Mouse (Mus musculus): ENCODE results near the gene Olfr1218. TPM values are rescaled to one million over a fixed set of nuclear protein-coding genes. Genes with fewer than 3 reads are reported as not detected.
"Not testable (repeated sequence)": the region's sequence is repeated elsewhere in the genome, so short reads cannot be mapped to it uniquely, and the experiment has no call there.

The Olfr1218 gene
- polyA plus RNA-seq (2012; ENCODE audit: insufficient read depth, insufficient read length, low replicate concordance, missing spikeins): not detected in 2 replicates

DNA sequence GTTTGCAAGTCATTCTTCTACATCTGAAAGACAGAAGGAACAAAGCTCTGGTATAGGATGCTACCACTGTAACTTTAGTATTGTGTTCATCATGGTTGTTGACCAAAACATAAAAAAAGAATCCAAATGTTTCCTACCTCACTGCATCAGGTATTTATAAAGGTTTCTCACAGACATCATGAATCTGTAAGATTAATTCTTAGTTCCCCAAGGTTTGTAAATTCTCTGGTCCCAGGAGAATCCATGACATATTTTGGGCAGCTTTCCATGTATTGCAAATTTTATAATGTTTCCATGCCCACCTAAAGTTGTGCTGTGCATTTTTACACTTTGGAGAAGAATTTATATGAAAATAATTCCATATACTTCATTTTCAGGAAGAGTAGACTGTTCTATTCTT is at the start of gene Olfr1218:
Gene Olfr1218, minus strand, starts transcription at position 101 of the 400 bp plus-strand sequence.
- H3K4me1 ChIP-seq (ENCODE audit: control insufficient read depth, insufficient read depth, low read length): no peaks in the 10 kb centered on the region
- no peak for TF ChIP-seq POLR2A (IDR thresholded peaks at IDR 0.05; ENCODE audit: insufficient read depth, low read depth, low read length)
- TF ChIP-seq CTCF (IDR thresholded peaks at IDR 0.05; ENCODE audit: insufficient read depth, low read depth, low read length): no peak
- H3K27ac ChIP-seq (ENCODE audit: insufficient read depth, low read depth, low read length): no peak within 1 kb of the TSS
- H3K4me3 ChIP-seq (ENCODE audit: insufficient read depth, low read depth, low read length): no peak within 1 kb of the TSS

DNA sequence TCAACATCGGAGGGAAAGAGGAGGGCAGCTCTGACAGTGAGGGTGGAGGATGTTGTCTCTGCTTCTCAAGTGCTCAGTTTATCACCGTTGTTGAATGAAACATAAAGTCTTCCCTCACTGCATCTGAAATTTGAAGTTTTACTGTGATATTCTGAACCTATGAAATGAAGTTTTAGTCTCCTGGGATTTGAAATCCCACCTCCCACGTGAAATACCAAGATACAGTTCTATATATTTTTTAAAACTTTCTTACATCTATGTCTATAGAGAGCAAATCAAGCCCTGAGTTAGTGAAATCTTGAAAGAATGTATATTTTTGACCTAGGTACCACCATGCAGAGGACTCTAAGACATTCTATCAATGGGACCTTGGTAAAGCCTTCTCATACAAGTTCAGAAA is 45.7 kb upstream of the Olfr1218 start, which contains the start of gene Olfr1220:
Gene Olfr1220, minus strand, starts transcription at position 101 of the 400 bp plus-strand sequence.
- no peak for TF ChIP-seq POLR2A (IDR thresholded peaks at IDR 0.05; ENCODE audit: insufficient read depth, low read depth, low read length)
- TF ChIP-seq CTCF (IDR thresholded peaks at IDR 0.05; ENCODE audit: insufficient read depth, low read depth, low read length): no peak
- Histone ChIP-seq H3K4me1 (ENCODE audit: control insufficient read depth, insufficient read depth, low read length) (no peaks in the 10 kb centered on the region), H3K4me3 (ENCODE audit: insufficient read depth, low read depth, low read length) (no peak within 1 kb of the TSS), H3K27ac (ENCODE audit: insufficient read depth, low read depth, low read length) (no peak within 1 kb of the TSS)
- 78% methylated on average over 3 of the region's 3 CpGs for WGBS

GRCm38 (mm10) chr2:89105651-89106050 is 44.7 kb upstream of the Olfr1218 start:
- Histone ChIP-seq H3K4me3 (ENCODE audit: insufficient read depth, low read depth, low read length) (no peak overlapping the region), H3K27ac (ENCODE audit: insufficient read depth, low read depth, low read length) (no peak overlapping the region), H3K4me1 (ENCODE audit: control insufficient read depth, insufficient read depth, low read length) (no peaks in the 10 kb centered on the region)
- no peak for TF ChIP-seq POLR2A (IDR thresholded peaks at IDR 0.05; ENCODE audit: insufficient read depth, low read depth, low read length)
- TF ChIP-seq CTCF (IDR thresholded peaks at IDR 0.05; ENCODE audit: insufficient read depth, low read depth, low read length): no peak

GRCm38 (mm10) chr2:89093848-89094247 is 32.9 kb upstream of the Olfr1218 start:
- no peaks in the 10 kb centered on the region for H3K4me1 ChIP-seq (ENCODE audit: control insufficient read depth, insufficient read depth, low read length)
- TF ChIP-seq POLR2A (IDR thresholded peaks at IDR 0.05; ENCODE audit: insufficient read depth, low read depth, low read length): no peak
- no peak for TF ChIP-seq CTCF (IDR thresholded peaks at IDR 0.05; ENCODE audit: insufficient read depth, low read depth, low read length)
- 100% methylated on average over 1 of the region's 1 CpGs for WGBS
- no peak overlapping the region for H3K27ac ChIP-seq (ENCODE audit: insufficient read depth, low read depth, low read length)
- H3K4me3 ChIP-seq (ENCODE audit: insufficient read depth, low read depth, low read length): no peak overlapping the region

- Histone ChIP-seq H3K4me1 (ENCODE audit: control insufficient read depth, insufficient read depth, low read length) (no peaks in the 10 kb centered on the region), H3K27ac (ENCODE audit: insufficient read depth, low read depth, low read length) (no peak within 1 kb of the TSS), H3K4me3 (ENCODE audit: insufficient read depth, low read depth, low read length) (no peak within 1 kb of the TSS)
- WGBS: 58% methylated on average over 1 of the region's 1 CpGs
- no peak for TF ChIP-seq CTCF (IDR thresholded peaks at IDR 0.05; ENCODE audit: insufficient read depth, low read depth, low read length)
- no peak for TF ChIP-seq POLR2A (IDR thresholded peaks at IDR 0.05; ENCODE audit: insufficient read depth, low read depth, low read length)
Measured at GRCm38 (mm10) chr2:89083413-89083812, 22.4 kb upstream of the Olfr1218 start, which contains the start of gene Olfr1219. Gene Olfr1219 (minus strand): TSS chr2:89083513.

DNA sequence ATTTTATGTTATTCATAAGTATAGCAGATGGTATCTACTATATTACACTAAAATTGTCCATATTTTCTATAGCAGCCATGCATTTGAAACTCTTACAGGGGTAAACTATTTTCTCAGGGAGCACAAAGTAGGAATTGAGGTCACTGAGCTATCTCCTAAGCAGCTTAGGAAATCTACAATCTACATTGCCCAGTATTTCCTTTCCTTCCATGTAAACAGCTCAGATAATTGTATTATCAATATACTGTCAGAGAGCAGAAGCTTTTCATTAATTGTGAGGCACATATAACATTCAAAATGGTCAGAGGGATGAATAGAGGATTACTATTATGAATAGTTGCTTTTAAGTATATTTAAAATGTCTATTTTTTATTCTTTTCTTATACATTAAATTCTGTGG is 20.5 kb upstream of the Olfr1218 start:
- H3K4me1 ChIP-seq (ENCODE audit: control insufficient read depth, insufficient read depth, low read length): no peaks in the 10 kb centered on the region
- TF ChIP-seq CTCF (IDR thresholded peaks at IDR 0.05; ENCODE audit: insufficient read depth, low read depth, low read length) (no peak), POLR2A (IDR thresholded peaks at IDR 0.05; ENCODE audit: insufficient read depth, low read depth, low read length) (no peak)
- no peak overlapping the region for H3K4me3 ChIP-seq (ENCODE audit: insufficient read depth, low read depth, low read length)
- H3K27ac ChIP-seq (ENCODE audit: insufficient read depth, low read depth, low read length): no peak overlapping the region

DNA sequence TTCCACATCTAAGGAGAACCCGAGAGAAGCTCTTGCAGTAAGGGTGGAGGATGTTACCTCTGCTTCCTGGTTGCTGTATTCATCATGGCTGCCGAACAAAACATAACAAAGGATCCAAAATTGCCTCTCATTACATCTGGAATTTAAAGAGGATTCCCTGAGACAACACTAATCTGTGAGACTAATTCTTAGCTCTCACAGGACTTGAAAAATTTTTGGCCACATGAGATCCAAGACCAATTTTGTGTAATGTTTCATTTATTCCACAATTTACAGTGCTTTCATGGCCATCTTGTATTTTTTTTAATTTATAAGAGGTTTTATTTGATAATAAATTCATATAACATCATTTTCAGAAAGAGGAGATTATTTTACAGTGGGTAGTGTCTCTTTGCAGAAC is 29.0 kb downstream of the Olfr1218 start, which contains the start of gene Olfr1217:
Gene Olfr1217, minus strand, starts transcription at position 101 of the 400 bp plus-strand sequence.
- no peak within 1 kb of the TSS for H3K27ac ChIP-seq (ENCODE audit: insufficient read depth, low read depth, low read length)
- H3K4me3 ChIP-seq (ENCODE audit: insufficient read depth, low read depth, low read length): no peak within 1 kb of the TSS
- no peaks in the 10 kb centered on the region for H3K4me1 ChIP-seq (ENCODE audit: control insufficient read depth, insufficient read depth, low read length)
- 61% methylated on average over 2 of the region's 2 CpGs for WGBS
- TF ChIP-seq CTCF (IDR thresholded peaks at IDR 0.05; ENCODE audit: insufficient read depth, low read depth, low read length) (no peak), POLR2A (IDR thresholded peaks at IDR 0.05; ENCODE audit: insufficient read depth, low read depth, low read length) (no peak)

- WGBS: 75% methylated on average over 3 of the region's 3 CpGs
- not testable (repeated sequence) for H3K4me1 ChIP-seq (ENCODE audit: control insufficient read depth, insufficient read depth, low read length); H3K27ac ChIP-seq (ENCODE audit: insufficient read depth, low read depth, low read length); H3K4me3 ChIP-seq (ENCODE audit: insufficient read depth, low read depth, low read length)
Measured at GRCm38 (mm10) chr2:89021436-89021835, 39.6 kb downstream of the Olfr1218 start.

- H3K4me3 ChIP-seq (ENCODE audit: insufficient read depth, low read depth, low read length): no peak within 1 kb of the TSS
- H3K4me1 ChIP-seq (ENCODE audit: control insufficient read depth, insufficient read depth, low read length): no peaks in the 10 kb centered on the region
- TF ChIP-seq POLR2A (IDR thresholded peaks at IDR 0.05; ENCODE audit: insufficient read depth, low read depth, low read length) (no peak), CTCF (IDR thresholded peaks at IDR 0.05; ENCODE audit: insufficient read depth, low read depth, low read length) (no peak)
- WGBS: 84% methylated on average over 1 of the region's 1 CpGs
- H3K27ac ChIP-seq (ENCODE audit: insufficient read depth, low read depth, low read length): no peak within 1 kb of the TSS
Measured at GRCm38 (mm10) chr2:89018240-89018639, 42.7 kb downstream of the Olfr1218 start, which contains the start of gene Olfr1216. Gene Olfr1216 (minus strand): TSS chr2:89018340.

DNA sequence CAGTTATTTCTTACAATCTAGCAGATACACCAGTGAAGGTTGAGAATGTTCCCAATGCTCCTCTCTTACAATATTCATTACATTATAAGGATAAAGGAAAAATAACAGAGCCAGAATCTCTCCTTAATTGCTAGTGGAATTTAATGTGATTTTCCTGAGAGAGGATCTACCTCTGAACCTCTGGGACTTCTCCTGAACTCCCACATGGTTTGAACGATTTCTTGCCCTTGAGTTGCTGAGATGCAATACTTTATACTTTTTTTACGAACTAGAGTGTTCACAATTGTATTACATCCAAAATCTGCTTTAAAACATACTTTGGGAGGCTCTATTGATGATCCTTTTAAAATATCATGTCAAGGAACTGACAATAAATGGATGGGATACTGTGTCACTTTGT is 54.1 kb downstream of the Olfr1218 start, which contains the start of gene Olfr1215:
Gene Olfr1215, minus strand, starts transcription at position 101 of the 400 bp plus-strand sequence.
- WGBS: 61% methylated on average over 2 of the region's 2 CpGs

More for the DNA sequence above, 54.1 kb downstream of the Olfr1218 start, which contains the start of gene Olfr1215:
- H3K4me3 ChIP-seq (ENCODE audit: insufficient read depth, low read depth, low read length): no peak within 1 kb of the TSS
- TF ChIP-seq POLR2A (IDR thresholded peaks at IDR 0.05; ENCODE audit: insufficient read depth, low read depth, low read length) (no peak), CTCF (IDR thresholded peaks at IDR 0.05; ENCODE audit: insufficient read depth, low read depth, low read length) (no peak)
- no peak within 1 kb of the TSS for H3K27ac ChIP-seq (ENCODE audit: insufficient read depth, low read depth, low read length)
- no peaks in the 10 kb centered on the region for H3K4me1 ChIP-seq (ENCODE audit: control insufficient read depth, insufficient read depth, low read length)

Other genes starting within 250 kb of the Olfr1218 start
- gene Olfr1202, start 246.7 kb downstream of the Olfr1218 start, polyA plus RNA-seq (2012; ENCODE audit: insufficient read depth, insufficient read length, low replicate concordance, missing spikeins): not detected in 2 replicates
- not detected in 2 replicates for gene Olfr1205, start 231.4 kb downstream of the Olfr1218 start, polyA plus RNA-seq (2012; ENCODE audit: insufficient read depth, insufficient read length, low replicate concordance, missing spikeins)
- not detected in 2 replicates for gene Olfr1204, start 211.9 kb downstream of the Olfr1218 start, polyA plus RNA-seq (2012; ENCODE audit: insufficient read depth, insufficient read length, low replicate concordance, missing spikeins)
- not detected in 2 replicates for gene Olfr1206, start 198.0 kb downstream of the Olfr1218 start, polyA plus RNA-seq (2012; ENCODE audit: insufficient read depth, insufficient read length, low replicate concordance, missing spikeins)
- gene Olfr1208, start 158.9 kb downstream of the Olfr1218 start, polyA plus RNA-seq (2012; ENCODE audit: insufficient read depth, insufficient read length, low replicate concordance, missing spikeins): not detected in 2 replicates
- gene Olfr1209, start 146.0 kb downstream of the Olfr1218 start, polyA plus RNA-seq (2012; ENCODE audit: insufficient read depth, insufficient read length, low replicate concordance, missing spikeins): not detected in 2 replicates
- not detected in 2 replicates for gene Olfr1211, start 123.1 kb downstream of the Olfr1218 start, polyA plus RNA-seq (2012; ENCODE audit: insufficient read depth, insufficient read length, low replicate concordance, missing spikeins)
- gene Olfr1212, start 107.2 kb downstream of the Olfr1218 start, polyA plus RNA-seq (2012; ENCODE audit: insufficient read depth, insufficient read length, low replicate concordance, missing spikeins): not detected in 2 replicates
- gene Gm13762, start 80.9 kb downstream of the Olfr1218 start, polyA plus RNA-seq (2012; ENCODE audit: insufficient read depth, insufficient read length, low replicate concordance, missing spikeins): not detected in 2 replicates
- gene Olfr1214, start 68.5 kb downstream of the Olfr1218 start, polyA plus RNA-seq (2012; ENCODE audit: insufficient read depth, insufficient read length, low replicate concordance, missing spikeins): not detected in 2 replicates
- gene Olfr1215, start 54.2 kb downstream of the Olfr1218 start, polyA plus RNA-seq (2012; ENCODE audit: insufficient read depth, insufficient read length, low replicate concordance, missing spikeins): not detected in 2 replicates
- gene Olfr1216, start 42.8 kb downstream of the Olfr1218 start, polyA plus RNA-seq (2012; ENCODE audit: insufficient read depth, insufficient read length, low replicate concordance, missing spikeins): not detected in 2 replicates
- gene Olfr1217, start 29.1 kb downstream of the Olfr1218 start, polyA plus RNA-seq (2012; ENCODE audit: insufficient read depth, insufficient read length, low replicate concordance, missing spikeins): not detected in 2 replicates
- not detected in 2 replicates for gene Olfr1219, start 22.3 kb upstream of the Olfr1218 start, polyA plus RNA-seq (2012; ENCODE audit: insufficient read depth, insufficient read length, low replicate concordance, missing spikeins)
- not detected in 2 replicates for gene Olfr1220, start 45.6 kb upstream of the Olfr1218 start, polyA plus RNA-seq (2012; ENCODE audit: insufficient read depth, insufficient read length, low replicate concordance, missing spikeins)
- not detected in 2 replicates for gene Olfr1221, start 56.1 kb upstream of the Olfr1218 start, polyA plus RNA-seq (2012; ENCODE audit: insufficient read depth, insufficient read length, low replicate concordance, missing spikeins)
- not detected in 2 replicates for gene Olfr1222, start 71.9 kb upstream of the Olfr1218 start, polyA plus RNA-seq (2012; ENCODE audit: insufficient read depth, insufficient read length, low replicate concordance, missing spikeins)
- gene Olfr1223, start 90.4 kb upstream of the Olfr1218 start, polyA plus RNA-seq (2012; ENCODE audit: insufficient read depth, insufficient read length, low replicate concordance, missing spikeins): not detected in 2 replicates
- not detected in 2 replicates for gene Olfr1224-ps1, start 102.9 kb upstream of the Olfr1218 start, polyA plus RNA-seq (2012; ENCODE audit: insufficient read depth, insufficient read length, low replicate concordance, missing spikeins)
- not detected in 2 replicates for gene Olfr1225, start 113.5 kb upstream of the Olfr1218 start, polyA plus RNA-seq (2012; ENCODE audit: insufficient read depth, insufficient read length, low replicate concordance, missing spikeins)
- gene Olfr1226, start 138.9 kb upstream of the Olfr1218 start, polyA plus RNA-seq (2012; ENCODE audit: insufficient read depth, insufficient read length, low replicate concordance, missing spikeins): not detected in 2 replicates
- gene Olfr1228, start 192.9 kb upstream of the Olfr1218 start, polyA plus RNA-seq (2012; ENCODE audit: insufficient read depth, insufficient read length, low replicate concordance, missing spikeins): not detected in 2 replicates
- not detected in 2 replicates for gene Olfr1229, start 226.8 kb upstream of the Olfr1218 start, polyA plus RNA-seq (2012; ENCODE audit: insufficient read depth, insufficient read length, low replicate concordance, missing spikeins)
- not detected in 2 replicates for gene Olfr1230, start 236.1 kb upstream of the Olfr1218 start, polyA plus RNA-seq (2012; ENCODE audit: insufficient read depth, insufficient read length, low replicate concordance, missing spikeins)
- not detected in 2 replicates for gene Olfr1231, start 245.9 kb upstream of the Olfr1218 start, polyA plus RNA-seq (2012; ENCODE audit: insufficient read depth, insufficient read length, low replicate concordance, missing spikeins)